Mouse (Mus musculus): ENCODE results near the gene Col25a1. TPM values are rescaled to one million over a fixed set of nuclear protein-coding genes. Genes with fewer than 3 reads are reported as not detected.

The Col25a1 gene
- polyA plus RNA-seq, 1 experiment = 0.04 TPM

DNA sequence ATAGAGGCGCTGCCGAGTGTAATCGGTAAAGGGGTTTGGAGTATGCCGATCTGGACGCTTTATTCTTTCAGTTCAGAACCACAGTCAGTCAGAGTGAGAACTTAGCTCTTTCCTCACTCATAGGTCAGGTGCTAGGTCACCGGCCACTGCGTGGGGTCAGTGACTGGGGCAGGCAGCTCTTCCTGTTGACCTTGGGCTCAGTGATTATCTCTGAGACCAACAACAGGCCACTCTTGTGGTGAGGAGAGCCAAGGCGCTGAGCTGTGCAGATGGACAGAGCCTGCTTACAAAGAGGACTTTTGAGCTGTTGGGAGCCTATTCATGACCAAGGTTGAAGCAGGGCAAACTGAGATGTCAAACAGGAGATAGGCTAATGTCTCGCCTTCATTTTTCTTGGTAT, 174.4 kb downstream of the Col25a1 start:
- Histone ChIP-seq H3K36me3 (ENCODE audit: control insufficient read depth, insufficient read depth, low read length) (no peaks in the 10 kb centered on the region), H3K4me1 (ENCODE audit: control insufficient read depth, insufficient read depth, insufficient read length, low read length) (no peaks in the 10 kb centered on the region), H3K27me3 (ENCODE audit: control insufficient read depth, insufficient read depth, low read length) (no peaks in the 10 kb centered on the region), H3K27ac (ENCODE audit: insufficient read depth, low read depth, low read length) (no peak overlapping the region), H3K4me3 (ENCODE audit: low read depth, low read length) (no peak overlapping the region)
- 85% methylated on average over 9 of the region's 9 CpGs for WGBS
- TF ChIP-seq POLR2A (IDR thresholded peaks at IDR 0.05; ENCODE audit: low read depth, low read length) (no peak), CTCF (IDR thresholded peaks at IDR 0.05; ENCODE audit: extremely low read depth, insufficient read length, insufficient replicate concordance, low read depth, low read length) (no peak)

- Histone ChIP-seq H3K27ac (ENCODE audit: insufficient read depth, low read depth, low read length) (no peak overlapping the region), H3K27me3 (ENCODE audit: control insufficient read depth, insufficient read depth, low read length) (no peaks in the 10 kb centered on the region), H3K4me1 (ENCODE audit: control insufficient read depth, insufficient read depth, insufficient read length, low read length) (no peaks in the 10 kb centered on the region), H3K36me3 (ENCODE audit: control insufficient read depth, insufficient read depth, low read length) (no peaks in the 10 kb centered on the region), H3K4me3 (ENCODE audit: low read depth, low read length) (no peak overlapping the region)
- no peak for TF ChIP-seq CTCF (IDR thresholded peaks at IDR 0.05; ENCODE audit: extremely low read depth, insufficient read length, insufficient replicate concordance, low read depth, low read length)
- TF ChIP-seq POLR2A (IDR thresholded peaks at IDR 0.05; ENCODE audit: low read depth, low read length) = no peak
- WGBS = 76% methylated on average over 4 of the region's 4 CpGs
Observed at GRCm38 (mm10) chr3:130309277-130309676, 178.0 kb downstream of the Col25a1 start.

DNA sequence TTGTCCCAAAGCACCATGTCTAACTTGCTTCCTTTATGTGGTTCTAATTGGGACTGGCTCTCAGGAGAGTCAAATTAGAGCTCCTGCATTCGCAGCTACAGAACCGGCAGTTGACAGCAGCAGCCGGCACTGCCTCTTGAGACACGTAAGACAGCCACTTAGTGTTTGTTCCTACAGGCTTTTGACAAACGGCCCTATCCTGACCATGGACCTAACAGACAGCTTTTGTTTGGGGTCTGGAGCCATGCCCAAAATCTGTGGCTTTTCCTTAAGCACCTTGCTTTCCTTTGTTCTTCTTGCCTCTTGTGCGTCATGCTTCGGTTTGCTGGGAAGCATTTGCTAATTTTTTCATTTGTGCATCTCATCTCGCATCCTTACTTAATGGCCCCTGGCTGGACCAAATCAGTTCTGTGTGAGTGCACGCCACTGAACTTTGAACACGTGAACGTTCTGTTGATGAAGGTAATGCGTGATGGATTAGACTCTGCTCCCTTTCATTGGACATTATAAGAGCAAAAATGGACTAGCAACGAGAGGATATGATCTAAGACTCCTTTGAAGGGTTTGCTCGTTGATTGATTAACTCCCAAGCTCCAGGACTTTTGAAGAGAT, 179.5 kb downstream of the Col25a1 start:
- Histone ChIP-seq H3K27ac (ENCODE audit: insufficient read depth, low read depth, low read length) (no peak overlapping the region), H3K4me3 (ENCODE audit: low read depth, low read length) (no peak overlapping the region), H3K27me3 (ENCODE audit: control insufficient read depth, insufficient read depth, low read length) (no peaks in the 10 kb centered on the region), H3K36me3 (ENCODE audit: control insufficient read depth, insufficient read depth, low read length) (no peaks in the 10 kb centered on the region), H3K4me1 (ENCODE audit: control insufficient read depth, insufficient read depth, insufficient read length, low read length) (no peaks in the 10 kb centered on the region)
- TF ChIP-seq CTCF (IDR thresholded peaks at IDR 0.05; ENCODE audit: extremely low read depth, insufficient read length, insufficient replicate concordance, low read depth, low read length) (no peak), POLR2A (IDR thresholded peaks at IDR 0.05; ENCODE audit: low read depth, low read length) (no peak)
- WGBS = 77% methylated on average over 14 of the region's 14 CpGs

DNA sequence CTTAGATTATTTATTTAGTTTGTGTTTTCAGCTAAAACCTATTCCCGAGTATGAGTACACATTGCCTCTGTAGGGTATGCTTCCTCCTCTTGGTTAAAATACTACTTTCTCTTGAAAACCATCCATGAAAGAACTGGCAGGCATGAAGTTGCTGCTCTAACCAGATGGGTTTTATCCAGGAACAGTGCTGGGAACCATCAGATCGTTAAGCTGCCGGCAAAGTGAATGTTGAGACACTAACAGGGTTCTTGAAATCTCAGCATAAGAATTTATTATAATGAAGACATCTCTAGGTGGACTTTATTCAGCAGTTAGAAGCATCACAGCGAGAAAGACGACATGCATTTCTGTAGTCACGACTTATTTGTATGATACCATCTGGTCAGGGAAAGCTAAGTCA, 181.9 kb downstream of the Col25a1 start:
- 84% methylated on average over 6 of the region's 6 CpGs for WGBS
- no peak overlapping the region for H3K27ac ChIP-seq (ENCODE audit: insufficient read depth, low read depth, low read length)
- H3K4me3 ChIP-seq (ENCODE audit: low read depth, low read length) = no peak overlapping the region
- H3K4me1 ChIP-seq (ENCODE audit: control insufficient read depth, insufficient read depth, insufficient read length, low read length) = no peaks in the 10 kb centered on the region
- no peaks in the 10 kb centered on the region for H3K27me3 ChIP-seq (ENCODE audit: control insufficient read depth, insufficient read depth, low read length)
- no peaks in the 10 kb centered on the region for H3K36me3 ChIP-seq (ENCODE audit: control insufficient read depth, insufficient read depth, low read length)
- TF ChIP-seq POLR2A (IDR thresholded peaks at IDR 0.05; ENCODE audit: low read depth, low read length) (no peak), CTCF (IDR thresholded peaks at IDR 0.05; ENCODE audit: extremely low read depth, insufficient read length, insufficient replicate concordance, low read depth, low read length) (no peak)

DNA sequence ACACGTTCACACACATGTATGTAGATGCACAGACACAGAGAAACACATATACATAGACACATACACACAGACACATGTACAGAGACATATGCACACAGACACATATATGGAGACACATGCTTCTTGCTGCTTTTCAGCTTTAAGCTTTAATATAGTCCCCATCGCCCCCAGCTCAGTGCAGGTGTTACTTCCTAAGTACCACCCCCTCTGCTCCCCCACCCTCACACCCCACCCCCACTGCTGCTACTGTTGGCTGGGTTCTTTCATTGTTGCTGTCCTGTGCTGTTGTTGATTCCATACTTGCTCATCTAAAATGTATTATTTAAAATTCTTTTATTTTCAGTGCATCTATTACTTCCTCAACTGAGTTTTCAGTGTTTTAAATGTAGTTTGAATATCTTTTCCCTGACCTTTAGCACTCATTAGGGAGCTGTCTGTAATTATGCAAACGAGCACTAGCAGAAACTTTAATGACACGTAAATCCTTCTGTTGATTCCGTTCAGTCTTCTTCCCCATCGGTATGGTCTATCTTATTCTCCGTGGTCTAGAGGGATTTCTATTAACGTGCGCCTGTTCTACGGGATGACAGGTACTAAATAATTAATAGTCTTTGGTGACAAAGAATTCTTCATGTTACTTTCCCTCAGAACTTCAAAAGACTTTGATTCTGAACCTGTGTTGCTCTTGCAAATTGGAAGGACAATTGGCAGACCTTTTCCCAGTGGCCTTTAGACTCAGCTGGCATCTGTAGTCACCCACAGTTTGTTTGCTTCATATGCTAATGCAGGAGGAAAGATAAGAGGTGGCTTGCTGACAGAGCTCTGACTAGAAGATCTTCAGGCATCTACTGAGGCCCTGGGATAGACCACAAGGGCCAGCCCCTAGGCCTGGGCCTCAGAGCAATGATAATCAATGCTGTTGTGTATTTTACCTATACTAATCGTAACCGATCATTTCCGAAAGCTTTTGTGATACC, 196.0 kb downstream of the Col25a1 start:
- 75% methylated on average over 13 of the region's 13 CpGs for WGBS
- Histone ChIP-seq H3K36me3 (ENCODE audit: control insufficient read depth, insufficient read depth, low read length) (no peaks in the 10 kb centered on the region), H3K27me3 (ENCODE audit: control insufficient read depth, insufficient read depth, low read length) (no peaks in the 10 kb centered on the region), H3K4me3 (ENCODE audit: low read depth, low read length) (no peak overlapping the region), H3K4me1 (ENCODE audit: control insufficient read depth, insufficient read depth, insufficient read length, low read length) (no peaks in the 10 kb centered on the region), H3K27ac (ENCODE audit: insufficient read depth, low read depth, low read length) (no peak overlapping the region)
- TF ChIP-seq POLR2A (IDR thresholded peaks at IDR 0.05; ENCODE audit: low read depth, low read length) = no peak
- TF ChIP-seq CTCF (IDR thresholded peaks at IDR 0.05; ENCODE audit: extremely low read depth, insufficient read length, insufficient replicate concordance, low read depth, low read length) = no peak

DNA sequence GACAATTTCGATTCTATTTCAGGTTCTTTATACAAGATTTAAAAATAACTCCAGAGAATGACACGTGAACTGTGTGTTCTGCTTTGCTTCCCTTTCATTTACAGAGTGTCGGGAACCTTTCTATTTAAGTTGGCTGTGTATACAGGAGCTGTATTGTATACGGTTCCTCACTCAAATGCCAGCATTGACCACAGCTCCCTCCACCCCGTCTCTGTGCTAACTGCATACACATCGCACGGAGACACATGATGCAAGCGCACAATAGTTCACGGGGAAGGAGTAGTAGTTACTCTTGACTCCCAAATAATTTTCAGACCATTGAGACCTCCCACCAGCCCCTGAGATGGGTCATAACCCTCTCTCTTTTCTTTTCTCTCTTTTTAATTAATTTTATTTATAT, 197.6 kb downstream of the Col25a1 start:
- TF ChIP-seq CTCF (IDR thresholded peaks at IDR 0.05; ENCODE audit: extremely low read depth, insufficient read length, insufficient replicate concordance, low read depth, low read length) = no peak
- TF ChIP-seq POLR2A (IDR thresholded peaks at IDR 0.05; ENCODE audit: low read depth, low read length) = no peak
- no peaks in the 10 kb centered on the region for H3K36me3 ChIP-seq (ENCODE audit: control insufficient read depth, insufficient read depth, low read length)
- no peak overlapping the region for H3K27ac ChIP-seq (ENCODE audit: insufficient read depth, low read depth, low read length)
- H3K4me1 ChIP-seq (ENCODE audit: control insufficient read depth, insufficient read depth, insufficient read length, low read length) = no peaks in the 10 kb centered on the region
- no peaks in the 10 kb centered on the region for H3K27me3 ChIP-seq (ENCODE audit: control insufficient read depth, insufficient read depth, low read length)
- WGBS = 84% methylated on average over 9 of the region's 9 CpGs
- no peak overlapping the region for H3K4me3 ChIP-seq (ENCODE audit: low read depth, low read length)
